Mouse (Mus musculus): ENCODE measurements around the gene Ppp2ca.
"Not testable (repeated sequence)": the region's sequence is repeated elsewhere in the genome, so short reads cannot be mapped to it uniquely, and the experiment has no call there.

Ppp2ca gene

DNA sequence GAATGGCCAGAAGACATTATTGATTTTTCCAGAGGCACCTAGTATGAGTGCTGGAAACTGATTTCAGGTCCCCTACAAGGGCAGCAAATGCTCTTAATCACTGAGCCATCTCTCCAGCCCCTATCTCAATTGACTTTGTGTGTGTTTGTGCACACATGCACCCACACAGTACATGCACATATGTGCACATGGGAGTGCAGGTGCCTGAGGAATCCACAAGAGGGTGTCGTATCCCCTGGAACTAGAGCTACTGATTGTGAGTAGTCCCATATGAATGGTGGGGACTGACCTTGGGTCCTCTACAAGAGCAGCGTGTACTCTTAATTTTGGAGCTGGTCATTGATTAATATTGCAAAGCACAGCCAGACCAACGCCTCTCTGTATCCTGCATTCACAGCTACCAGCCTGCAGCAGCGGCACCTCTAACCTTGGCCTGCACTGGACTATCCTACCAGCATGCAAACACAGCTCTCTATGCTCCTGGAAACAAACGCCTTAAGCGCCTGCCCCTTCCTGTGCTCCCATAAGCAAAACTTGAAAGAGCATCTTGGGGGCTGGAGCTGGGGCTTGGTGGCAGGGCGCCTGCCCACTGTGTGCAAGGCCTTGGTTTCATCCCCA lies 32.1 kb downstream of the Ppp2ca start:
- no peak for DNase-seq (ENCODE audit: low read depth in 1 of 2, low spot score in 2 of 2)

DNA sequence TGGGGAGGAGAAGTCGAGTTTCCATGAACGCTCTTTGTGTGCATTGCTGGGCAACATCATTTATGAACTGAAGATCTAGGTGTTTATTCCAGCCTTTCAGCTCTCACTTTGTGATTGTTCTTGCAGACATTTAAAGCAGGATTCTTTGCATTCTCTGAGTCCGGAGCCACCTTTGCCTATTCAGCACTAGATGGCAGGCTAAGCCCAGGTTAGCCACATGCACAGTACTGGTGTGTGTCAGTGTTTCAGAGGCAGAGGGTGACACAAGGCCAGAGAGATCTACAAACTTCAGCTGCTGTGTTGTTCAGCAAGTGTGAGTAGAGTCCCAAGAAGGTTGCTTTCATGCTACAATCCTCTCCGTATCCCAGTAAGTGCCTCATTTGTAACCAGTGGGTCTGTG lies 45.2 kb downstream of the Ppp2ca start:
- DNase-seq (ENCODE audit: low read depth in 1 of 2, low spot score in 2 of 2), result not testable (repeated sequence)

DNA sequence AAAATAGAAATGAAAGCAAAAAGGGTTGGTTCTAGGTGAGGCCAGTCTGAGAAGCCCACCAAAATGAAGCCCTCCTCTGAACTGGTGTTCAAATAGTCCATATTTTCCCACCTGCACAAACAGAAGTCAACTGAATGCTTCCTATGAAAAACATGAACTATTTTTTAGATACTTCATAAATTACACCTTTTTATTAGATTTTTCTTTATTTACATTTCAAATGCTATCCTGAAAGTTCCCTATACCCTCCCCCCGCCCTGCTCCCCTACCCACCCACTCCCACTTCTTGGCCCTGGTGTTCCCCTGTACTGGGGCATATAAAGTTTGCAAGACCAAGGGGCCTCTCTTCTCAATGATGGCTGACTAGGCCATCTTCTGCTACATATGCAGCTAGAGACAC lies 46.9 kb downstream of the Ppp2ca start, which contains the start of gene Olfr1373:
TSS of gene Olfr1373 (minus strand) at position 101 of the 400 bp plus-strand sequence.
- not testable (repeated sequence) for DNase-seq (ENCODE audit: low read depth in 1 of 2, low spot score in 2 of 2)

DNA sequence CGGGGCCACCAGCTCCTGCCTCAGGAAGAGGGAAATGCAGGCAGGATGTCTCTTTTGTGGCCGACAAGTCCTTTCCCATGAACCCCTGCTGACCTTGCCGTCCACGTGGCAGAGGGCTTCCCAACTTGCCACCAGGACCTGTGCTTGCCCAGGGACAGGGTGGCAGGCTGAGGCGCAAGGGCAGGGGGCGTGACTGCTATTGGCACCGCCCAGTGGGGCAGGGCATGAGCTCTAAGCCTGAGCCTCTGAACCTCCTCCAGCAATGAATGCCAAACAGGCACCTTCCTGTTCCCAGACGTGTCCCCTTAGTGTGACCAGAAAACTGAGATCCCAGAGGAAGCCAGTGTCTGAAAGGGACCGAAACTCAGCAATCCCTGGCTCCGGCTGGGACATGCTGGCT lies 65.4 kb downstream of the Ppp2ca start:
- no peak for DNase-seq (ENCODE audit: low read depth in 1 of 2, low spot score in 2 of 2)

DNA sequence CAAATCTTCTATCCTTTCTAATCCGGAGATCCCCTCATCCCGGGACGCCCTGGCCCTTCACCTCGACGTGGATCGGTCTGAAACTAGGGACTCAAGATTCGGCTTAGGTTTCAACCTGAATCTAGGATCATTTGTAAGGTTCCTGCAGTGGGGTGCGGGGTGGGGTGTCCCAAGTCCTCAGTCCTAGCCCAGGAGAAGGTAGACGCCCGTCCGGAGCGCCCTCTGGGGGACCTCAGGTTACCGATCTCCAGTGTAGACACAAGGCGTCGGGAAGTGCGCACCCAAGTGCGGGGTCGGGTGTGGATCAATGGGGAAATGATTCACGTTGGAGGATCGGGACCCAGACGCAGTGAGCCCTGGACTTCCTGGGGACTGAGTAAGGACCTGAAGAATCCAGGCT lies 68.6 kb downstream of the Ppp2ca start:
- DNase-seq (ENCODE audit: low read depth in 1 of 2, low spot score in 2 of 2), result no peak

DNA sequence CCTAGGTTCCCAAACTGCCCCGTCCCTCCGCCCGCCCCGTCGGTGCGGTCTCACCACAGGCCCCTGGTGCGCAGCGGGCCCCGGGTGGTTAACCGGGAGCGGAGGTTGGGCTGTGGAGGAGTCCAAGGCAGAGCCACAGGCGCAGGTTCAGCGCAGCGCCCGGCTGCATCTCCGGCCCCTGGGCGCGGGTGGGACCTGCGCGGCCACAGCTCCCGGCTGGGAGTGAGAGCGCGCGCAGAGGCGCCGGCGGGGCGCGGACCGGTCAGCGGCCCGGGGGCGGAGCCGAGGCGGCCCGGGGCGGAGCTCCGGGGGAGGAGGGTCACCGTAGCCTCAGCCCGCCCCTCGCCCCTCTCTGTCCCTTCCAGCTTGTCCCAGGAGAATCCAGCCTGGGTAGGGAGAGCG lies 69.4 kb downstream of the Ppp2ca start:
- not testable (repeated sequence) for DNase-seq (ENCODE audit: low read depth in 1 of 2, low spot score in 2 of 2)

DNA sequence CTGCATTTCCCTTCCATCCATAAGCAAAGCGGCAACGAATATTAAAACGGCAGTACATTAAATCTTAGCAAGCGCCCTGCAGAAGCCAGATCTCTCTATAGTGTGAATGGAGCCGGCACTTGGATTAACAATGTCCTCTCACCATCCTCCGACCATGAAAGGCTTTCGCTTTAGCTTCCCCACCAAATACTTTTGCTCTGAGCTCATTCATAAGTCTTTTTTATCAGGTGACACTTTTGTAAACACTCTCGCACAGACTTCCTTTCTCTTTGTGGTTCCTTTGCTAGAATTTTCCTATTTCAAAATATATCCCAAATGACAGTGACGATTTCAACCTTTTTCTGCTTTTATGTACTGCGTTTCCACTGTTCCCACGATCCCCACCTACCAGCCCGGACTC lies 70.0 kb downstream of the Ppp2ca start:
- no peak for DNase-seq (ENCODE audit: low read depth in 1 of 2, low spot score in 2 of 2)

Data from monocyte, adult 2 months (primary cell).